Mouse (Mus musculus) CD4-positive helper T cell, adult 2 months (primary cell): ENCODE data around the gene Mrpl12.

Experiments used
- DNase-seq: peaks from one replicate; pipeline ENCODE4 v3.0.0-alpha.2; 2012; ENCODE audit warnings: low read depth, missing footprints, low spot score

The Mrpl12 gene

GRCm38 (mm10) chr11:120472052-120472451 is 12.4 kb upstream of the Mrpl12 start:
- DNase-seq, result no peak

- DNase-seq, result no peak
Observed at GRCm38 (mm10) chr11:120483448-120483934, 922 bp upstream of the Mrpl12 start.

GRCm38 (mm10) chr11:120485251-120485650 is 838 bp downstream of the Mrpl12 start:
- peak; percentile 11 for DNase-seq

- DNase-seq, result no peak
Observed at GRCm38 (mm10) chr11:120488516-120488915, 4.1 kb downstream of the Mrpl12 start.

- peak; percentile 81 for DNase-seq
Observed at GRCm38 (mm10) chr11:120489054-120489761, 4.8 kb downstream of the Mrpl12 start.

GRCm38 (mm10) chr11:120490291-120491046 is 6.1 kb downstream of the Mrpl12 start:
- DNase-seq, result no peak

GRCm38 (mm10) chr11:120491317-120492023 is 7.1 kb downstream of the Mrpl12 start, which contains the start of gene Slc25a10:
Gene Slc25a10 (plus strand): TSS chr11:120491840.
- peak; percentile 79 for DNase-seq

GRCm38 (mm10) chr11:120492024-120492877 is 7.8 kb downstream of the Mrpl12 start:
- peak; percentile 64 for DNase-seq

- no peak for DNase-seq
Observed at GRCm38 (mm10) chr11:120492878-120493203, 8.4 kb downstream of the Mrpl12 start.

GRCm38 (mm10) chr11:120493351-120493750 is 8.9 kb downstream of the Mrpl12 start:
- DNase-seq, result no peak

GRCm38 (mm10) chr11:120493911-120494310 is 9.5 kb downstream of the Mrpl12 start:
- DNase-seq, result no peak

GRCm38 (mm10) chr11:120497436-120497835 is 13.0 kb downstream of the Mrpl12 start:
- no peak for DNase-seq

- no peak for DNase-seq
Observed at GRCm38 (mm10) chr11:120498226-120498625, 13.8 kb downstream of the Mrpl12 start.

GRCm38 (mm10) chr11:120498891-120499290 is 14.5 kb downstream of the Mrpl12 start:
- DNase-seq, result no peak

- no peak for DNase-seq
Observed at GRCm38 (mm10) chr11:120499894-120500293, 15.5 kb downstream of the Mrpl12 start.

- DNase-seq, result no peak
Observed at GRCm38 (mm10) chr11:120500357-120500756, 15.9 kb downstream of the Mrpl12 start.

GRCm38 (mm10) chr11:120501018-120501417 is 16.6 kb downstream of the Mrpl12 start:
- no peak for DNase-seq

GRCm38 (mm10) chr11:120501701-120502100 is 17.3 kb downstream of the Mrpl12 start:
- DNase-seq, result no peak

- no peak for DNase-seq
Observed at GRCm38 (mm10) chr11:120505661-120506060, 21.2 kb downstream of the Mrpl12 start.

- peak; percentile 26 for DNase-seq
Observed at GRCm38 (mm10) chr11:120506899-120507298, 22.5 kb downstream of the Mrpl12 start.

- DNase-seq, result no peak
Observed at GRCm38 (mm10) chr11:120507611-120508289, 23.3 kb downstream of the Mrpl12 start.
